Comparison of ENCODE assay signal across 8 mouse cellular contexts in genomic region chr5:135078482-135078810, GRCm38 (mm10). TPM values are rescaled to one million over a fixed set of nuclear protein-coding genes. Genes with fewer than 3 reads are reported as not detected.
A peak's percentile ranks its signal among the peaks of the same experiment; 100 is the strongest.
DNase-seq lines count a peak whose midpoint lies in the region; ATAC-seq lines count a peak whose summit lies in the region.

No protein-coding gene starts in this region.

- no peaks in the 10 kb centered on the region for H3K36me3 ChIP-seq in neural tube, embryonic 11.5 days (ENCODE audit: control insufficient read depth, insufficient read depth, low read length)
- H3K36me3 ChIP-seq in limb, embryonic 13.5 days = peaks cover 24% of the 10 kb centered on the region
- no peaks in the 10 kb centered on the region for H3K36me3 ChIP-seq in stomach, embryonic 16.5 days (ENCODE audit: control insufficient read depth, insufficient read depth, low read length)

- no peak overlapping the region for H3K27ac ChIP-seq in neural tube, embryonic 11.5 days (ENCODE audit: low read depth, low read length)
- H3K27ac ChIP-seq in limb, embryonic 13.5 days = no peak overlapping the region
- H3K27ac ChIP-seq in stomach, embryonic 16.5 days (ENCODE audit: low read length) = no peak overlapping the region

- ATAC-seq in cerebellum, adult (ENCODE audit: insufficient number of reproducible peaks, low FRiP score, low TSS enrichment) = no peak
- peak; percentile 32 for ATAC-seq in neural tube, embryonic 11.5 days (ENCODE audit: insufficient read depth, low FRiP score, low TSS enrichment)
- ATAC-seq in limb, embryonic 13.5 days (ENCODE audit: low FRiP score, low read depth) = peak; percentile 68
- ATAC-seq in stomach, embryonic 16.5 days (ENCODE audit: insufficient read depth, low FRiP score) = peak; percentile 26; the same call in 1 of the 2 replicates

- 2% methylated on average over 11 of the region's 11 CpGs for WGBS in neural tube, embryonic 11.5 days
- WGBS in limb, embryonic 13.5 days = 2% methylated on average over 11 of the region's 11 CpGs
- 2% methylated on average over 11 of the region's 11 CpGs for WGBS in stomach, embryonic 16.5 days

- peak overlapping the region; percentile 97 for H3K4me3 ChIP-seq in neural tube, embryonic 11.5 days (ENCODE audit: low read depth, low read length)
- H3K4me3 ChIP-seq in limb, embryonic 13.5 days = peak overlapping the region; percentile 95
- H3K4me3 ChIP-seq in stomach, embryonic 16.5 days (replicated peaks; ENCODE audit: low read length) = peak overlapping the region; percentile 77

- DNase-seq in cerebellum, adult 9-10 months = peak; percentile 70
- DNase-seq in neural tube, embryonic 11.5 days (ENCODE audit: low spot score) = no peak
- DNase-seq in neural tube, embryonic 10.5 days (ENCODE audit: extremely low spot score, low spot score) = no peak
- no peak for DNase-seq in spleen, postnatal 14 days (ENCODE audit: low spot score in 2 of 2)
- DNase-seq in left cerebral cortex, postnatal 36 days (ENCODE audit: low spot score in 2 of 2) = no peak

- no peaks in the 10 kb centered on the region for H3K9me3 ChIP-seq in neural tube, embryonic 11.5 days (ENCODE audit: control insufficient read depth, low read length)
- no peaks in the 10 kb centered on the region for H3K9me3 ChIP-seq in limb, embryonic 13.5 days
- no peaks in the 10 kb centered on the region for H3K9me3 ChIP-seq in stomach, embryonic 16.5 days (replicated peaks; ENCODE audit: control insufficient read depth, low read length)

- peak overlapping the region; percentile 98 for H3K9ac ChIP-seq in neural tube, embryonic 11.5 days (ENCODE audit: low read length)
- peak overlapping the region; percentile 98; the same call in 1 of the 2 replicates for H3K9ac ChIP-seq in limb, embryonic 13.5 days
- peak overlapping the region; percentile 95 for H3K9ac ChIP-seq in stomach, embryonic 16.5 days (ENCODE audit: low read length)

- peak overlapping the region; percentile 83 for H3K4me2 ChIP-seq in neural tube, embryonic 11.5 days (ENCODE audit: low read depth)
- H3K4me2 ChIP-seq in limb, embryonic 13.5 days (replicated peaks) = peak overlapping the region; percentile 76
- peak overlapping the region; percentile 86 for H3K4me2 ChIP-seq in stomach, embryonic 16.5 days (ENCODE audit: low read depth, low read length)

- intact Hi-C loops in left cerebral cortex, postnatal 36 days (cut with DNase I) = loop anchor here (5.0 kb wide), 2 partner anchors 61 to 114 kb away; no protein-coding TSS in a partner anchor

- H3K27me3 ChIP-seq in neural tube, embryonic 11.5 days (ENCODE audit: control insufficient read depth, insufficient read depth, low read length) = no peaks in the 10 kb centered on the region
- H3K27me3 ChIP-seq in limb, embryonic 13.5 days = peaks cover 7% of the 10 kb centered on the region; the same call in 1 of the 2 replicates
- H3K27me3 ChIP-seq in stomach, embryonic 16.5 days (ENCODE audit: control insufficient read depth, insufficient read depth, low read length) = no peaks in the 10 kb centered on the region

- H3K4me1 ChIP-seq in neural tube, embryonic 11.5 days (ENCODE audit: control insufficient read depth, insufficient read depth, low read length) = peaks cover 7% of the 10 kb centered on the region
- H3K4me1 ChIP-seq in limb, embryonic 13.5 days = peaks cover 21% of the 10 kb centered on the region
- H3K4me1 ChIP-seq in stomach, embryonic 16.5 days (ENCODE audit: control insufficient read depth, insufficient read depth, low read length) = peaks cover 12% of the 10 kb centered on the region

RNA-seq across cellular contexts. Expression of gene Vps37d, which starts 0.4 kb away (rescaled TPM):
- 11.1 and 13.6 TPM in 2 replicates for polyA plus RNA-seq in neural tube, embryonic 11.5 days (2014; fragmentation: Nextera tagmentation; extraction: Ambion mirVana)
- polyA plus RNA-seq in limb, embryonic 13.5 days (2015; fragmentation: Nextera tagmentation; extraction: Ambion mirVana) = 12.7 and 15.1 TPM in 2 replicates
- 2.3 and 3.5 TPM in 2 replicates for polyA plus RNA-seq in stomach, embryonic 16.5 days (2015; fragmentation: Nextera tagmentation; extraction: Ambion mirVana)
- 10 to 100 TPM; 26.8 to 36.0 TPM for total RNA-seq in left cerebral cortex, postnatal 36 days (2021)

RNA-seq across cellular contexts. Expression of gene Mlxipl, which starts 11.2 kb away (rescaled TPM):
- polyA plus RNA-seq in neural tube, embryonic 11.5 days (2014; fragmentation: Nextera tagmentation; extraction: Ambion mirVana) = 0.60 and 0.65 TPM in 2 replicates
- 1.6 and 2.2 TPM in 2 replicates for polyA plus RNA-seq in limb, embryonic 13.5 days (2015; fragmentation: Nextera tagmentation; extraction: Ambion mirVana)
- 3.8 and 4.7 TPM in 2 replicates for polyA plus RNA-seq in stomach, embryonic 16.5 days (2015; fragmentation: Nextera tagmentation; extraction: Ambion mirVana)
- 1 to 10 TPM; 2.4 to 4.7 TPM for total RNA-seq in left cerebral cortex, postnatal 36 days (2021)

RNA-seq across cellular contexts. Expression of gene Bud23, which starts 13.7 kb away (rescaled TPM):
- polyA plus RNA-seq in neural tube, embryonic 11.5 days (2014; fragmentation: Nextera tagmentation; extraction: Ambion mirVana) = 126 and 141 TPM in 2 replicates
- 143 and 145 TPM in 2 replicates for polyA plus RNA-seq in limb, embryonic 13.5 days (2015; fragmentation: Nextera tagmentation; extraction: Ambion mirVana)
- polyA plus RNA-seq in stomach, embryonic 16.5 days (2015; fragmentation: Nextera tagmentation; extraction: Ambion mirVana) = 94.8 and 105 TPM in 2 replicates
- total RNA-seq in left cerebral cortex, postnatal 36 days (2021) = 10 to 100 TPM; 41.0 to 50.0 TPM

RNA-seq across cellular contexts. Expression of gene Dnajc30, which starts 14.4 kb away (rescaled TPM):
- polyA plus RNA-seq in neural tube, embryonic 11.5 days (2014; fragmentation: Nextera tagmentation; extraction: Ambion mirVana) = 26.6 and 28.3 TPM in 2 replicates
- polyA plus RNA-seq in limb, embryonic 13.5 days (2015; fragmentation: Nextera tagmentation; extraction: Ambion mirVana) = 35.5 and 35.7 TPM in 2 replicates
- polyA plus RNA-seq in stomach, embryonic 16.5 days (2015; fragmentation: Nextera tagmentation; extraction: Ambion mirVana) = 32.6 and 33.3 TPM in 2 replicates
- 10 to 100 TPM; 40.9 to 52.1 TPM for total RNA-seq in left cerebral cortex, postnatal 36 days (2021)

RNA-seq across cellular contexts. Expression of gene Stx1a, which starts 55.2 kb away (rescaled TPM):
- polyA plus RNA-seq in neural tube, embryonic 11.5 days (2014; fragmentation: Nextera tagmentation; extraction: Ambion mirVana) = 25.4 and 36.6 TPM in 2 replicates
- 11.7 and 13.1 TPM in 2 replicates for polyA plus RNA-seq in limb, embryonic 13.5 days (2015; fragmentation: Nextera tagmentation; extraction: Ambion mirVana)
- 12.5 and 14.0 TPM in 2 replicates for polyA plus RNA-seq in stomach, embryonic 16.5 days (2015; fragmentation: Nextera tagmentation; extraction: Ambion mirVana)
- 100 to 1,000 TPM; 340 to 404 TPM for total RNA-seq in left cerebral cortex, postnatal 36 days (2021)
